Mouse (Mus musculus) embryonic fibroblast, embryonic 13.5 days (primary cell): Measurements from ENCODE around the gene Pkig. TPM values are rescaled to one million over a fixed set of nuclear protein-coding genes. Genes with fewer than 3 reads are reported as not detected.
"Not testable (repeated sequence)": the region's sequence is repeated elsewhere in the genome, so short reads cannot be mapped to it uniquely, and the experiment has no call there.

Experiments
- H3K27ac ChIP-seq: 2 replicates; pipeline ENCODE4 v1.5.1; 2012; ENCODE audit warnings: low read length, control low read depth, inconsistent platforms; ENCODE audit not compliant: insufficient read depth
- H3K4me1 ChIP-seq: 2 replicates; pipeline ENCODE4 v1.6.1; 2011; ENCODE audit warnings: low read length; ENCODE audit not compliant: control insufficient read depth, insufficient read depth
- H3K4me3 ChIP-seq: 2 replicates; pipeline ENCODE4 v1.5.1; 2011; ENCODE audit warnings: mild to moderate bottlenecking, control low read depth, low read length; ENCODE audit not compliant: insufficient read depth
- CTCF ChIP-seq: IDR thresholded peaks from 2 replicates; pipeline ENCODE4 v1.5.1; 2011; ENCODE audit warnings: mild to moderate bottlenecking, control low read depth, low read length, moderate library complexity, borderline replicate concordance; ENCODE audit not compliant: insufficient read depth
- POLR2A ChIP-seq: IDR thresholded peaks from 2 replicates; pipeline ENCODE4 v1.6.1; 2011; ENCODE audit warnings: low read depth, mild to moderate bottlenecking, control low read depth, low read length, moderate library complexity
- polyA plus RNA-seq: library from polyadenylated mRNA; stranded (reverse); fragments of >200 nt; gene quantifications from 2 replicates; pipeline ENCODE4 v1.2.4, GENCODE M21; 2011; ENCODE audit warnings: low read depth; ENCODE audit not compliant: missing spikeins, insufficient read length

Gene Pkig
- polyA plus RNA-seq, 1 experiment, result 39.7 TPM

- TF ChIP-seq CTCF (no peak), POLR2A (no peak)
- no peak overlapping the region for H3K4me3 ChIP-seq
- no peak overlapping the region for H3K27ac ChIP-seq
- 0 out of 2 replicates have a peak, but pooled peaks cover 2% of the 10 kb centered on the region for H3K4me1 ChIP-seq
Observed at GRCm38 (mm10) chr2:163617874-163618273, 40.3 kb upstream of the Pkig start.

- Histone ChIP-seq H3K4me1 (0 out of 2 replicates have a peak, but pooled peaks cover 2% of the 10 kb centered on the region), H3K4me3 (no peak overlapping the region), H3K27ac (no peak overlapping the region)
- no peak for TF ChIP-seq CTCF
- TF ChIP-seq POLR2A, result no peak
Observed at GRCm38 (mm10) chr2:163620451-163620850, 37.7 kb upstream of the Pkig start.

- not testable (repeated sequence) for H3K4me1 ChIP-seq, H3K27ac ChIP-seq, H3K4me3 ChIP-seq
Observed at GRCm38 (mm10) chr2:163621401-163621800, 36.8 kb upstream of the Pkig start.

GRCm38 (mm10) chr2:163631223-163631622 lies 27.0 kb upstream of the Pkig start:
- Histone ChIP-seq H3K27ac (no peak overlapping the region), H3K4me1 (no peaks in the 10 kb centered on the region), H3K4me3 (no peak overlapping the region)
- TF ChIP-seq CTCF, result no peak
- TF ChIP-seq POLR2A, result no peak

DNA sequence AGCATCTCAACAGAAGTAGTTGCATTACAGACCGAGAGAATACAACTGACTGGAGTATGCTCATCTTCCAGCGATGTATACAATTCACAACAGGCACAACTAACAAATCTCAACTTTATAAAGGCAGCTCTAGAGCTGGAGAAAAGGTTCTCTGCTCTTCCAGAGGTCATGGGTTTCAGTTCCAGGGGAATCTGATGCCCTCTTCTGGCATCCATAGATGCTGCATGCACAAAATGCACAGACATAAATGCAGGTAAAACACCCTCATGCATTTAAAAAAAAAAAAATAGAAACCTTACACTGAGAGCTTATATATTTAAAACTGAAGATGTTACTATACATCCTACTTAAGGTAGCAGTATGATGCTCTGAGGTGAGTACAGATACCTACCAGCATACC lies 26.5 kb upstream of the Pkig start:
- no peak overlapping the region for H3K27ac ChIP-seq
- H3K4me3 ChIP-seq, result no peak overlapping the region
- no peak for TF ChIP-seq POLR2A
- TF ChIP-seq CTCF, result no peak
- H3K4me1 ChIP-seq, result no peaks in the 10 kb centered on the region

- H3K4me3 ChIP-seq, result no peak overlapping the region
- H3K27ac ChIP-seq, result no peak overlapping the region
- no peak for TF ChIP-seq POLR2A
- no peak for TF ChIP-seq CTCF
- no peaks in the 10 kb centered on the region; the same call in 1 of the 2 replicates for H3K4me1 ChIP-seq
Observed at GRCm38 (mm10) chr2:163634211-163634610, 24.0 kb upstream of the Pkig start.

GRCm38 (mm10) chr2:163636057-163636456 lies 22.1 kb upstream of the Pkig start:
- H3K4me3 ChIP-seq, result no peak overlapping the region
- TF ChIP-seq CTCF (no peak), POLR2A (no peak)

DNA sequence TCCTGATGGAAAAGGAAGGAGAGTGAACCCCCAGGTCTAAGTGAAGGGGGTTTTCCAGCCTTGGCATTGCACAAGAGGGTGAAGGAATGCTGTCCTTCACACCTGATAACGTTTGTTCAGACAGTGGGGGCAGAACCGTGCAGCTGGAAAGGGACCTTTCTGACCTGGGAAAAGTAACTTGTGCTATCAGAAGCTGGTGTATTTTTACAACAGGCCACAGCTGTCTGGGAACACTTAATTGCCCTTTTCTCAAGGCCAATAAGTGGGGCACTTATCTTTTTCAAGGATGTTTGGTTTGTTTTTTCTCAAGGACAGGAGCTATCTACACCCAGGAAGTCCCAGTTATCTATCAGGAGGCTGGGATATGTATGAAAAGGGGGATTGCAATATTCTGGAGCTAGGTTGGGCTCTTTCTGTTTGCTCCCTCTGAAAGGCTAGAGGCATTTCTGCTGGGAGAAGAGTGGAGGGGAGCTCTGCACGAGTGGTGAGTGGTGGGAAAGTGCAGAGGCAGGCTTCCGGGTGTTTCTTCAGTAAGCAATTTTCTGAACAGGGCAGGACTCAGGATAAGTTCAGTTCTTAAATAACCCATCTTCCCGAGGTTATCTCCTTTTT lies 20.4 kb upstream of the Pkig start:
- no peaks in the 10 kb centered on the region; the same call in 1 of the 2 replicates for H3K4me1 ChIP-seq
- no peak overlapping the region for H3K4me3 ChIP-seq
- TF ChIP-seq POLR2A (no peak), CTCF (no peak)
- H3K27ac ChIP-seq, result no peak overlapping the region

More at GRCm38 (mm10) chr2:163636057-163636456, 22.1 kb upstream of the Pkig start:
- H3K27ac ChIP-seq, result no peak overlapping the region
- H3K4me1 ChIP-seq, result no peaks in the 10 kb centered on the region; the same call in 1 of the 2 replicates

- Histone ChIP-seq H3K4me1 (peaks cover 2% of the 10 kb centered on the region; the same call in 1 of the 2 replicates), H3K4me3 (no peak overlapping the region), H3K27ac (no peak overlapping the region)
- TF ChIP-seq POLR2A, result no peak
- TF ChIP-seq CTCF, result no peak
Observed at GRCm38 (mm10) chr2:163640493-163640892, 17.7 kb upstream of the Pkig start.

- H3K4me1 ChIP-seq, result peaks cover 2% of the 10 kb centered on the region; the same call in 1 of the 2 replicates
- H3K4me3 ChIP-seq, result no peak overlapping the region
- no peak overlapping the region for H3K27ac ChIP-seq
- TF ChIP-seq POLR2A, result no peak
- TF ChIP-seq CTCF, result no peak
Observed at GRCm38 (mm10) chr2:163641681-163642080, 16.5 kb upstream of the Pkig start.
